ENCODE assay signal across 11 mouse cellular contexts in the genomic region with DNA sequence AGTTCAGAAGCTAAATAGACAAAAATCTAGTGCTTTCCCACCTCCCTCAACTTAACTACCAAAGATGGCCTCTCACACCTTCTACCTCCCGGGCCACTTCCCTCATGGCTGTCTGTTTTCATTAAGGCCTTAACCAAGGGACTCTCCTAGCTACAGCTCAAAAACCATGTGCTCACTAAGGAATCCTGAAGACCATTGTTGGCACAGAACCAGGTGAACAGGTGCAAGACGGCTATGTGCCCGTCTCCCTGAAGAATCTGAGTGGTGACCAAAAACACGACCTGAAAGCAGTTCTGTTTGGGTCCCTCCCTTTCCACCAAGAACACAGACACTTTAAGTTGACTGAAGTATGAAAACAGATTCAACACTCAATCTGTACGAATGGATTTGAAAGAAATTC.
"Had no signal": no experiment of that assay in that cellular context is flagged by ENCODE, and none has a peak within 500 bp of the region (broad histone marks: within the 10 kb centered on the region; RNA-seq: fewer than 3 reads in every experiment).

No protein-coding gene starts in this region.

- DNase-seq: kidney, postnatal 10 days; lung, embryonic 14.5 days; lung, postnatal 10 days; lung, postnatal 4 days; right cerebral cortex, postnatal 14 days; thymus, postnatal 36 days had no signal

- H3K4me3 ChIP-seq: limb, embryonic 15.5 days; liver, embryonic 12.5 days; midbrain, embryonic 10.5 days; midbrain, embryonic 15.5 days; stomach, embryonic 15.5 days had no signal

- ATAC-seq: liver, embryonic 12.5 days; midbrain, embryonic 15.5 days had no signal

- H3K27ac ChIP-seq: limb, embryonic 15.5 days; liver, embryonic 12.5 days; midbrain, embryonic 10.5 days; midbrain, embryonic 15.5 days; stomach, embryonic 15.5 days had no signal

- H3K4me2 ChIP-seq: limb, embryonic 15.5 days; liver, embryonic 12.5 days; lung, embryonic 14.5 days; midbrain, embryonic 15.5 days; stomach, embryonic 15.5 days had no signal

- H3K36me3 ChIP-seq: midbrain, embryonic 15.5 days had no signal

- H3K4me1 ChIP-seq: limb, embryonic 15.5 days; liver, embryonic 12.5 days; midbrain, embryonic 10.5 days; midbrain, embryonic 15.5 days; stomach, embryonic 15.5 days had no signal

- H3K27me3 ChIP-seq: limb, embryonic 15.5 days; liver, embryonic 12.5 days; midbrain, embryonic 15.5 days; stomach, embryonic 15.5 days had no signal
